Mouse (Mus musculus) central nervous system, embryonic 11.5 days (tissue): Measurements from ENCODE around the gene Nt5c3b. TPM values are rescaled to one million over a fixed set of nuclear protein-coding genes. Genes with fewer than 3 reads are reported as not detected.

Experiments
- polyA plus RNA-seq: library from polyadenylated mRNA; depleted of rRNA; stranded (reverse); fragments of >200 nt; gene quantifications from 2 replicates; pipeline ENCODE4 v1.2.3, GENCODE M21; 2012; rRNA removed

Gene Nt5c3b
- 71.6 and 105 TPM in 2 replicates for polyA plus RNA-seq

DNA sequence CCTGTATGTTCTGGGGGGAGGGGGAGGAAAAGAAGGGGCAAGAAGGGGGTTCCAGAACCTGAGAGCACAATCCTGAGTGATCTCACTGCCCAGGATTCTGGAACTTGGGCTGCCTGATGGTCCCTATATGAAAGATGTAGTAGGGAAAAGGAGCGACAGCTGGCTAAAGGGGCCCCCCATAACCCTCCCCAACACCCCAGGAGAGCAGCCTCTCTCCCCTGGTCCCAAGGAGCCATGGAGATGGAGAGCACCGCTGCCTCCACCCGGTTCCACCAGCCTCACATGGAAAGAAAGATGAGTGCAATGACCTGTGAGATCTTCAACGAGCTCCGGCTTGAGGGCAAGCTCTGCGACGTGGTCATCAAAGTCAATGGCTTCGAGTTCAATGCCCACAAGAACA lies at the start of gene Nt5c3b, which contains the start of gene Klhl10:
Gene Nt5c3b (minus strand): TSS at position 12 of the 400 bp plus-strand sequence.
Gene Klhl10 (plus strand): TSS at position 121 of the 400 bp plus-strand sequence.

DNA sequence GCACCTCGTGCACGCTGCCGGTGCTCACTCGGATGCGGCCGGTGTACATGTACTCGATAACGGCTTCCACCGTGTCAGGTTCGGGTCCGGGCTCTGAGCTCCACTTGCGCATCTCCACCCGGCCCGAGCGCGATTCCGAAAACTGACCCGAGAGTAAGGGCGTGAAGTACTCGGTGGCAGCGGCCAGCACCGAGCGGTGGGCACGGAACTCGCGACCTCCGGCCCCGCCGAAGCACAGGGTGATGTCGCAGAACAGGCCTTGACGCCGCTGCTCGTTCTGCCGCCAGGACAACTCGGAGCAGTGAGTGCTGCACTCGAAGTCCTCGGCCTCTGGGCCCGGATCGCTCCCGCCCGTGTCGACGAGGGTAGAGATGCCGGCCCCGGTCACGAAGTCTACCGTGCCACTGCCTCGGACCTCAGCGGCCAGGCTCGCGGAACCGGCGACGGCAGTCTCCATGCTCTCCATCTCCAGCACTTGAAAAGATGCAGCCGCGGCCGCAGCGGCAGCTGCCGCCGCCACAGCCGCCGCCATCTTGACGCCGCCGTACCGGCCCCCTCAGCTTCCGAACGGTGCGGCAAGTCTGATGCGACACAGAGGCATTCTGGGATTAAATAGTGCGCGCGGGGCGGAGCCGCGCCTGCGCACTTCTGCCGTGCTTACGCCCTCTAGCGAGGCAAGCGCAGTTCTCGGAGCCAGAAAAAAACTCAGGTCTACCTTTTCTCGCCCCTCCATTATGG lies 30.8 kb upstream of the Nt5c3b start, which contains the start of gene Klhl11:
Gene Klhl11 (minus strand): TSS at position 545 of the 738 bp plus-strand sequence.

DNA sequence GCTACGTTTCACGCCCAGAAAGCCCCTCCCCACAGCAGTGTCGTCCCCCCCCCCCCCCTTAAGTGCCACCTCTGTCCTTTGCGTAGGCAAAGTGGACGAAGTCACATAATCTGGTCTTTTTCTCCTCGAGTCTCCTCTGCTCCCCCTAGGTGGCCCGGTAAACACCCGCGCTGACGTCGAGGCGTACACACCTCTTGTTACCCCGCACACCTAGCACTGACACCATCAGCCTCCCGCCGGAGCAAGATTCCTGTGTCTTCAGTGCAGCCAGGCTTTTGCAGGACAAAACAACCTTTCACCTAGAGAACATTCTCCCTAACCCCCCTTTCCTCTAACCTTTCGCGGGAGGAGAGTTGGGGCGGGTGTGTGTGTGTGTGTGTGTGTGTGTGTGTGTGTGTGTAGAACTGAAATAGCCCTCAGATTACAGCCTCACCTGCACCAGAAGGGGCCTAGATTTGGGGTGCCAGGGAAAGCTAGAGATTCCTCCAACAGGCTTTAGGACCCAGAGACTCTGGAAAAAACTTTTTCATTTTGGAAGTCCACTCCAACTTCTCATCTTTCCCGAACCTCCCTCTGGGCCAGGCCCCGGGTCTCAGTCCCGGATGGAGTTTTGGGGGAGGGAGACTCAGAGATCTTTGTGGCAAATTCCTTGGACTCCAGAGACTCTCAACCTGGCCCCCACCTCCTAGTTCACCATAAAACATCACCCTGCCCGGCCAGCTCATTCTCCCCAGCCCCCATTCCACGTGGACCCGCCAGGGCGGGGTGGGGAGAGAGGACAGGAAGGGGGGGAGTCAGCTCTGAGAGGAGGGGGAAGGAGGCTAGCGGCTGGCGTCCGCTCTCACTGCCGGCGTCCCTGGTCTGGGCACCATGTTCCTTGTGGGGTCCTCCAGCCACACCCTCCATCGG lies 26.4 kb downstream of the Nt5c3b start, which contains the start of gene Fkbp10:
Gene Fkbp10 (plus strand): TSS at position 784 of the 909 bp plus-strand sequence.

DNA sequence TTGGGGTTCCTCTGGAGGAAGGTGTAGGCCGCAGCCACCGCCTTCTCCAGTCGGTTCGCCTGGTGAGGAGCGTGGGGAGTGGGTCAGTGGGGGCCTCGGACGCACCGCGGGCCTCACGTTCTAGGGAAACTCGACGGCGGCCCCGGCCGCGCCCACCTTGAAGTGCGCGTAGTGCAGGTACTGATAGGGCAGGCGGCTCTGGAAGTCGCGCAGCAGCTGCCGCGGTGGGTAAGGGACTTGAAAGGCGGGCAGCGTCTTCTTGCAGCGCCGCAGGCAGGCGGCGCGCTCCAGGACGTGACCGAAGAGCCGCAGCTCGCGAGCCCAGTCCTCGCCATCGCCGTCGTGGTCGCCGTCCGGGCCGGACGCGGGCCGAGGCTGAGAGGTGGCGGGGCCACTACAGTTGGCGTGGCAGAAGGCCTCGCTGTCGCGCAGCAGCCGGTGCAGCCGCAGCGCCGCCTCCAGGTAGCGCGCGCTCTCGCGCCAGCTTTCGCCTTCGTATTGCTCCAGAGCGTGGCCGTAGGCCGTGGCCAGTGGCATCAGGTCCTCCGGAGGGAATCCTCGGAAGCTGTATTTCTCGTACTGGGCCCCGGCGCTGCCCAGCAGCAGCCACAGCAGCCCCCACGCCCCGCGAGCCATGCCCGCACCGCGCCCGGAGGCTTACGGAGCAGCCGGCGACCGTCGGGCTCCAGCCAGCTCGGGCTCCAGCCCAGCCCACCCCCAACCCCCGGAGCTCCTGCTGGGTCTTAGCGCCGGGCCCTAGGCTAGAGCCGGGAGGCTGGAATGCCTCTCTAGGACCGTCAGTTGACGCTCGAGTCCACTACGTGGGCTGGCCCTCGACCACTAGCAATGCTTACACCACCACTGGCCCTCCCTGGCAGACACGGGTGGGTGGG lies 27.3 kb downstream of the Nt5c3b start, which contains the start of gene P3h4:
Gene P3h4 (minus strand): TSS at position 816 of the 893 bp plus-strand sequence.

DNA sequence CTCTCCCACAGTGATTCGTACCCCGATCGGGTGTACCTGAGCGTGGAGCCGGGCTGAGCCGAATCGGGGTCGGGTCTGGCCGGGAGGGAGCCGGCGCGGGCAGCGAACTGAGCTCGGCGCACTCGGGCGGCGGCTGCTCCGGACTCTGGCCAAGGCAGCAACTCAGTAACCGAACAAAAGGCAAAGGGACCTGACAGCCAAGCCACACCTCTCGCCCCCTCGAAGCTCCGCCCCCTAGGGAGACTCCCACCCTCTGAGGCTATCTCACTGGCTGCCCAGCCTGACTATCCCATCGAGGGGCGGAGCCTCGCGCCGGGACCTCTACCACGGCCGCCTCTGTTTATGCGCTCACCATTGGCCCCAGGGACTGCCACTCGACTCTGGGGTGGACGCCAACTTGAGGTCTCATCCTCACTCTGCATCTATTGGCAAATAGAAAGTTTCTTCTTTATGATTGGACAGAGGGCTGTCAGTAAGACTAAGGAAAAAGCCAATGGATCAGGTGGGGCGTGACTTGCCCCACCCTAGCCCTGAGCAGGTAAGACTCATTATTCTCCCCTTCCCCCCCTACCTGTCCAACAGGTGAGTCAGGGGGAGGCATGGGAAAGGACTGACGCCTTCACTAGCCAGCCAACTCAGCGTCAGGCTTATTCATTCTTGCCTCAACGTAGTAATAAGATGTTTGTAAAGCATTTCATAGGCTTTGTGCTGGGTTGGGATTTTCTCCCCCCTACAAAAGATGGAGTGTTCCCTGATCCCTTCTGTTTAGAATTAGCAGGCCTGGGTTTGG lies 43.8 kb downstream of the Nt5c3b start, which contains the start of gene Jup:
Gene Jup (minus strand): TSS at position 164 of the 790 bp plus-strand sequence.

Other genes with a start within 250 kb of the Nt5c3b start
- gene Krt9, start 248.6 kb downstream of the Nt5c3b start, polyA plus RNA-seq: 0.05 and 0.36 TPM in 2 replicates
- gene Krt14, start 234.3 kb downstream of the Nt5c3b start, polyA plus RNA-seq: 3.2 and 9.1 TPM in 2 replicates
- not detected in 2 replicates for gene Krt16, start 192.9 kb downstream of the Nt5c3b start, polyA plus RNA-seq
- 0.14 and 0.73 TPM in 2 replicates for gene Krt17, start 180.8 kb downstream of the Nt5c3b start, polyA plus RNA-seq
- not detected in 2 replicates for gene Krt42, start 171.9 kb downstream of the Nt5c3b start, polyA plus RNA-seq
- 215 and 452 TPM in 2 replicates for gene Eif1, start 121.9 kb downstream of the Nt5c3b start, polyA plus RNA-seq
- 0.19 TPM in 1 of 2 replicates, not detected in the other for gene Gast, start 107.4 kb downstream of the Nt5c3b start, polyA plus RNA-seq
- gene Hap1, start 85.7 kb downstream of the Nt5c3b start, polyA plus RNA-seq: 33.8 and 134 TPM in 2 replicates
- 21.6 and 38.3 TPM in 2 replicates for gene Jup, start 44.0 kb downstream of the Nt5c3b start, polyA plus RNA-seq
- gene P3h4, start 27.0 kb downstream of the Nt5c3b start, polyA plus RNA-seq: 16.9 and 31.2 TPM in 2 replicates
- gene Fkbp10, start 26.1 kb downstream of the Nt5c3b start, polyA plus RNA-seq: 28.6 and 64.3 TPM in 2 replicates
- gene Klhl10, start 109 bp upstream of the Nt5c3b start, polyA plus RNA-seq: 0.86 and 1.3 TPM in 2 replicates
- gene Klhl11, start 30.9 kb upstream of the Nt5c3b start, polyA plus RNA-seq: 9.5 and 9.8 TPM in 2 replicates
- gene Acly, start 86.2 kb upstream of the Nt5c3b start, polyA plus RNA-seq: 174 and 188 TPM in 2 replicates
- 1.1 and 1.6 TPM in 2 replicates for gene Ttc25, start 103.8 kb upstream of the Nt5c3b start, polyA plus RNA-seq
- 10.0 and 14.6 TPM in 2 replicates for gene Cnp, start 133.1 kb upstream of the Nt5c3b start, polyA plus RNA-seq
- gene Nkiras2, start 177.4 kb upstream of the Nt5c3b start, polyA plus RNA-seq: 67.2 and 77.8 TPM in 2 replicates
- gene Dnajc7, start 178.4 kb upstream of the Nt5c3b start, polyA plus RNA-seq: 267 and 311 TPM in 2 replicates